Mouse (Mus musculus) adipocyte (in vitro differentiated cells): ENCODE measurements at regions not wholly inside any gene's neighbourhood (a gene's known extent, or its start where the extent isn't known, plus 50 kb on each side); places are given as distances from the start of the nearest gene placed in this dataset.
A peak's percentile ranks its signal among the peaks of the same experiment; 100 is the strongest.

ENCODE experiments used
- DNase-seq: peaks from one replicate; pipeline ENCODE4 v3.0.0-alpha.2; 2016; ENCODE audit warnings: low spot score

GRCm38 (mm10) chr3:137795754-137796315 lies 68.5 kb upstream of the H2afz start:
- no peak for DNase-seq

DNA sequence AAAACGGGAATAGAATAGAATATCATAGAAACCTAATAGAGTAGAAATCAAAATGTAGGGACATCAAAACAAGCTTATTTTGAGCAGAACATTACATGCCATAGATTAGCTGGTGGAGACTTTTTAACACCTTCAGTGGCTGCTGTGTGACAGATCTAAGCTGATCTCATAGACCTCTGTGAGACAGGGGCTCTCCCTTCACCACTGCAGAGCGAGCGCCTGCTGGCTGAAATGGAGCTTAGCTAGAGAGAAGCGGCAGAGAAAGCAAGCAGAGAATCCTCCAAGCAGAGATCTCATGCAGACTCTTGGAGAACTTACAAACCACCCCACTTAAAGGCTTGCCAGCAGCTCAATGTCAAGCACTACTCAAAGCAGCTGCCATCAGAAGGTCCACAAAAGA lies 65.5 kb upstream of the H2afz start:
- no peak for DNase-seq

DNA sequence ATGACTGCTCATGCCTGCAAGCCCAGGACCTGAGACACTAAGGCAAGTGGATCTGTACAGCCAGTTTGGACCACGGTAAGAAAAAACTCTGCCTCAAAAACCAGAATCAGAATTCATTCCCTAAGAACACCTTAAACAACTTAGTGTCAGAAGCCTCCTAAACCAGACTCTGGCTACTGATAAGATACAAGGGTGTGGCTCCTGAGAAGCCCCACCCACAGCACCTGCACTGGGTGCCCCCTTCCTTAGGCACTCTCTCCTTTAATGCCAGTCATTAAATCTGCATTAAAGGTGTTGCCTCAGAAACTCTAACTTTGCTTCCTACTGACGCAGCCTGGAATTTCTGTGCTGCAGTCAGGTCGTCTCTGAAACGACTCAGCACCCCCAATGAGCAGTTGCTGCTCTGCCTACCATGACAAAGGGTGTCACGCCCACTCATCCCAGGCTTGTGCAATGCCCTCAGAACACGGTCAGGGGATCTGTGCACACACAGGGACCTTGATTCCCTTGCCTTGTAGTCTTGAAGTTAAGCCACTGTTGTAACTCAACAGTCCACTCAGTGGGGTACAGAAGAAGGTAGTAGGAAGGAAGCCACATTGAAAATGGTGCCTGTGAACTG lies 62.8 kb upstream of the H2afz start:
- DNase-seq, result peak; percentile 21

DNA sequence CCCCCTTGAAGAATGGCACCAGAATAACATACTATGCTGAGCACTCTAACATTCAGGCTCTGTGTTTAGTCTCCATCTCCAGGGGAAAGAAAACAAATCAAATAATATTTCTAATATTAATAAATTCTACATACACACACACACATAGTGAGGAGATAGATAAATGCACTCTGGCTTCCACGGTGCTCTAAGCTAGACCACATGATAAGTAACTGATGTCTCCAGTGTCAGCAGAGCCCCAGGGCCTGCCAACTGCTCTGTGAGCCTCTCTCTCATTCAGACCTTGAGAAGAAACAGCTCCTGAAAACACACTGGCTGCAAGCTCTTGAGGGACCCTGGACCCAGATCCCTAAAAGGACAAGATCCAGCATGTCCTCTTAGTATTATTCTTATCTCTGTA lies 56.9 kb upstream of the H2afz start:
- no peak for DNase-seq

DNA sequence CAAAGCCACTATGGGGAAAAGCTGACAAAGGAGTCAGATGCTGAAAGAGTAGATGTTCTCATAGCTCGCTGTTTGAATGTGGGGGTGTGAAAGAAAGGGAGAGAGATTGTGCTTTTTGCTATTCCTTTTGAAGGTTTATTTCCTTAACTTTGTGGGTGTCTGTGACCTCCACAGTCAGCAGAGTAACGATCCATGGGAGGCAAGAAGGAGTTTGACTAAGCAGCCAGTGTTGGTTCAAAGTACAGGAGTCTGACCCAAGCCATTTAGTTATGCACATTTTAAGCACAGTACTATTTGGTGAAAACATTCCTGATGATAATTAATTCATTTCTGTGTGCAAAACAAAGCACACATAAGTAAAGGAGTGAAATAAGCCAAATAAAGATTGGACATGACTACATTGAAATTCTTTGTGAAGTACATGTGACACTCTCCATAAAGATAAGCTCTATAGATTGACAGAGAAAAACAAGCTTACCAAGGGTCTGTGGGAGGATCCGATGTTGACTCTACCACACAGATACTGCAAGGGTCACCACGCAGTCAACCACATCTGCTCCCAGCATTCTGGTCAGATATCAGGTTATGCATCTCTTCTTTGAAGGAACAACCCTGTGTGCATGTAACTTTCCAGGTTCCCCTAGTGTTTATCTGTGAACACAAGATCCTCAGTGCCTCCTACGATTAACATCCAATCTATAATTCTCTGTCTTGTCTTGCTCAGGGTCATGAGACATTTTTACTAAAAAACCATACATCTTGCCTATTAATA lies 56.2 kb upstream of the H2afz start:
- DNase-seq, result no peak

- no peak for DNase-seq
Observed at GRCm38 (mm10) chr3:137810123-137810522, 54.2 kb upstream of the H2afz start.
